Mouse (Mus musculus): Measurements from ENCODE around the gene Stx11.

- TF ChIP-seq CTCF (IDR thresholded peaks at IDR 0.05; ENCODE audit: borderline replicate concordance, control insufficient read depth, extremely low read depth, insufficient read depth, low read length, poor library complexity) = no peak
- no peak for TF ChIP-seq POLR2A (IDR thresholded peaks at IDR 0.05; ENCODE audit: control insufficient read depth, extremely low read depth, insufficient read depth, low read length, poor library complexity)
Observed at GRCm38 (mm10) chr10:12935575-12935974, 28.5 kb downstream of the Stx11 start.
